Mouse (Mus musculus) CH12.LX (cell line): ENCODE data around the gene Cfap45. TPM values are rescaled to one million over a fixed set of nuclear protein-coding genes. Genes with fewer than 3 reads are reported as not detected.

Source experiments
- DNase-seq: peaks from one replicate; pipeline ENCODE4 v3.0.0-alpha.2; 2013; ENCODE audit errors: extremely low read depth
- H3K27ac ChIP-seq: 2 replicates; pipeline ENCODE4 v1.5.1; 2012; ENCODE audit warnings: low read depth, mild to moderate bottlenecking, control low read depth, moderate library complexity; ENCODE audit not compliant: insufficient read depth
- H3K27me3 ChIP-seq: replicated peaks from 2 replicates; pipeline ENCODE3; 2012; ENCODE audit warnings: inconsistent platforms
- H3K36me3 ChIP-seq, 2 experiments: replicated peaks in 1 of 2; 2 replicates each; pipeline versions ENCODE3 to v1.6.1; 2012; ENCODE audit warnings: inconsistent platforms in 1 of 2, low read length in 1 of 2, mild to moderate bottlenecking in 1 of 2, mixed read lengths in 1 of 2, moderate library complexity in 1 of 2; ENCODE audit not compliant: control insufficient read depth in 1 of 2, insufficient read depth in 1 of 2
- H3K4me1 ChIP-seq, 2 experiments: 2 replicates each; pipeline ENCODE4 v1.6.1; 2012; ENCODE audit warnings: inconsistent platforms in 1 of 2, moderate library complexity in 1 of 2; ENCODE audit not compliant: insufficient read depth in 2 of 2, control insufficient read depth in 1 of 2
- H3K4me2 ChIP-seq: 2 replicates; pipeline ENCODE4 v1.6.1; 2012; ENCODE audit warnings: low read depth, mild to moderate bottlenecking, control low read depth; ENCODE audit not compliant: poor library complexity, insufficient read depth, severe bottlenecking
- H3K4me3 ChIP-seq, 3 experiments: fragments of 150-350 bp in 1 of 3; sonication (generic) in 1 of 3; replicated peaks in 1 of 3; 2 replicates each; pipeline versions ENCODE3 to v1.5.1; 2011 to 2012; ENCODE audit warnings: low read depth in 2 of 3, low read length in 2 of 3, mild to moderate bottlenecking in 2 of 3, moderate library complexity in 2 of 3, control low read depth in 1 of 3, improper control_type of control experiment in 1 of 3, inconsistent platforms in 1 of 3, mixed read lengths in 1 of 3; ENCODE audit not compliant: poor library complexity in 1 of 3
- H3K79me2 ChIP-seq: replicated peaks from 2 replicates; pipeline ENCODE4 v1.6.1; 2012; ENCODE audit warnings: mild to moderate bottlenecking, moderate library complexity; ENCODE audit not compliant: control insufficient read depth, poor library complexity, insufficient read depth, severe bottlenecking; ENCODE audit errors: extremely low read depth
- H3K9ac ChIP-seq: 2 replicates; pipeline ENCODE4 v1.6.1; 2012; ENCODE audit warnings: low read depth, mild to moderate bottlenecking, control low read depth, moderate library complexity; ENCODE audit not compliant: insufficient read depth
- H3K9me3 ChIP-seq: replicated peaks from 2 replicates; pipeline ENCODE3; 2012; ENCODE audit warnings: low read length, inconsistent platforms, mixed read lengths
- CTCF ChIP-seq, 2 experiments: IDR thresholded peaks in 1 of 2; conservative IDR thresholded peaks in 1 of 2; 2 replicates each; pipeline ENCODE4 v1.5.1; 2011 to 2012; ENCODE audit warnings: low read depth in 2 of 2, low read length in 2 of 2, improper control_type of control experiment in 1 of 2, inconsistent platforms in 1 of 2, mild to moderate bottlenecking in 1 of 2, moderate library complexity in 1 of 2
- ELF1 ChIP-seq: IDR thresholded peaks from 2 replicates; pipeline ENCODE4 v1.6.1; 2014; ENCODE audit warnings: low read depth, mild to moderate bottlenecking, inconsistent platforms, low read length, improper control_type of control experiment
- EP300 ChIP-seq: IDR thresholded peaks from 2 replicates; pipeline ENCODE4 v1.6.1; 2011; ENCODE audit warnings: low read length, improper control_type of control experiment
- ETS1 ChIP-seq: conservative IDR thresholded peaks from 2 replicates; pipeline ENCODE4 v1.6.1; 2012; ENCODE audit warnings: low read depth, mild to moderate bottlenecking, inconsistent platforms, low read length, improper control_type of control experiment, moderate library complexity
- KAT2A ChIP-seq: IDR thresholded peaks from 2 replicates; pipeline ENCODE4 v1.6.1; 2012; ENCODE audit warnings: low read length, improper control_type of control experiment, inconsistent platforms; ENCODE audit not compliant: insufficient replicate concordance
- MAFK ChIP-seq: IDR thresholded peaks from 2 replicates; pipeline ENCODE4 v1.6.1; 2011; ENCODE audit warnings: low read length, improper control_type of control experiment; ENCODE audit not compliant: insufficient replicate concordance
- MAX ChIP-seq: IDR thresholded peaks from 2 replicates; pipeline ENCODE4 v1.6.1; 2011; ENCODE audit warnings: low read length, improper control_type of control experiment
- MAZ ChIP-seq: IDR thresholded peaks from 2 replicates; pipeline ENCODE4 v1.6.1; 2012; ENCODE audit warnings: low read depth, mild to moderate bottlenecking, inconsistent platforms, low read length, improper control_type of control experiment, moderate library complexity
- MXI1 ChIP-seq: IDR thresholded peaks from 2 replicates; pipeline ENCODE4 v1.6.1; 2011; ENCODE audit warnings: mild to moderate bottlenecking, low read depth, low read length, improper control_type of control experiment
- MYC ChIP-seq: IDR thresholded peaks from 2 replicates; pipeline ENCODE4 v1.6.1; 2011; ENCODE audit warnings: low read depth, mild to moderate bottlenecking, improper control_type of control experiment, low read length
- NELFE ChIP-seq: IDR thresholded peaks from 2 replicates; pipeline ENCODE4 v1.6.1; 2011; ENCODE audit warnings: low read depth, low read length, improper control_type of control experiment
- NRF1 ChIP-seq: IDR thresholded peaks from 2 replicates; pipeline ENCODE4 v1.6.1; 2014; ENCODE audit warnings: low read depth, mild to moderate bottlenecking, inconsistent platforms, low read length, improper control_type of control experiment, moderate library complexity
- PAX5 ChIP-seq: IDR thresholded peaks from 2 replicates; pipeline ENCODE4 v1.6.1; 2012; ENCODE audit warnings: low read length, inconsistent platforms, mixed read lengths
- POLR2A ChIP-seq: IDR thresholded peaks from 2 replicates; pipeline ENCODE4 v1.6.1; 2011; ENCODE audit warnings: low read depth, mild to moderate bottlenecking, improper control_type of control experiment, low read length
- RAD21 ChIP-seq: IDR thresholded peaks from 2 replicates; pipeline ENCODE4 v1.6.1; 2011; ENCODE audit warnings: low read depth, mild to moderate bottlenecking, low read length, improper control_type of control experiment, moderate library complexity
- RCOR1 ChIP-seq: conservative IDR thresholded peaks from 2 replicates; pipeline ENCODE4 v1.6.1; 2012; ENCODE audit warnings: low read depth, mild to moderate bottlenecking, inconsistent platforms, low read length, improper control_type of control experiment
- SIN3A ChIP-seq: IDR thresholded peaks from 2 replicates; pipeline ENCODE4 v1.6.1; 2012; ENCODE audit warnings: low read length, improper control_type of control experiment, inconsistent platforms
- TBP ChIP-seq: conservative IDR thresholded peaks from 2 replicates; pipeline ENCODE4 v1.6.1; 2011; ENCODE audit warnings: low read depth, low read length, improper control_type of control experiment
- UBTF ChIP-seq: IDR thresholded peaks from 2 replicates; pipeline ENCODE4 v1.6.1; 2012; ENCODE audit warnings: low read depth, mild to moderate bottlenecking, inconsistent platforms, low read length, improper control_type of control experiment, moderate library complexity
- USF1 ChIP-seq: IDR thresholded peaks from 2 replicates; pipeline ENCODE4 v1.6.1; 2014; ENCODE audit warnings: low read depth, mild to moderate bottlenecking, inconsistent platforms, low read length, improper control_type of control experiment
- ZC3H11A ChIP-seq: IDR thresholded peaks from 2 replicates; pipeline ENCODE4 v1.6.1; 2012; ENCODE audit warnings: low read depth, mild to moderate bottlenecking, inconsistent platforms, low read length, improper control_type of control experiment
- ZKSCAN1 ChIP-seq: IDR thresholded peaks from 2 replicates; pipeline ENCODE4 v1.6.1; 2012; ENCODE audit warnings: low read depth, inconsistent platforms, low read length, improper control_type of control experiment, borderline replicate concordance
- ZNF384 ChIP-seq: IDR thresholded peaks from 2 replicates; pipeline ENCODE4 v1.6.1; 2012; ENCODE audit warnings: low read depth, low read length, improper control_type of control experiment, inconsistent platforms
- dilution Hi-C: fragments of 300-500 bp; cut with MboI; formaldehyde crosslinking; loops from 2 replicates; pipeline ENCODE4 v1.14.3; 2020; ENCODE audit warnings: low sequenced_read_pairs; ENCODE audit not compliant: extremely low pct_unique_long_range_greater_than_20kb, extremely low pct_ligation_motif_present
- in situ Hi-C: fragments of 300-500 bp; cut with MboI; formaldehyde crosslinking; loops from 3 replicates; pipeline ENCODE4 v1.14.3; 2019; ENCODE audit warnings: low sequenced_read_pairs, low pct_ligation_motif_present, low pct_unique_long_range_greater_than_20kb, mixed read lengths
- polyA plus RNA-seq: library from polyadenylated mRNA; unstranded; fragments of >175 nt; gene quantifications from 2 replicates; pipeline ENCODE4 v1.2.1, GENCODE M21; 2012; ENCODE audit warnings: low read depth; ENCODE audit not compliant: insufficient read length
- total RNA-seq, 2 experiments: library from RNA; depleted of rRNA; stranded (reverse); fragments of 300-350 nt in 1 of 2; fragments of >200 nt in 1 of 2; gene quantifications; 2 replicates each; pipeline ENCODE4 v1.2.3; 2012 to 2014

Cfap45 gene
- total and polyA plus RNA-seq, 3 experiments = not detected

DNA sequence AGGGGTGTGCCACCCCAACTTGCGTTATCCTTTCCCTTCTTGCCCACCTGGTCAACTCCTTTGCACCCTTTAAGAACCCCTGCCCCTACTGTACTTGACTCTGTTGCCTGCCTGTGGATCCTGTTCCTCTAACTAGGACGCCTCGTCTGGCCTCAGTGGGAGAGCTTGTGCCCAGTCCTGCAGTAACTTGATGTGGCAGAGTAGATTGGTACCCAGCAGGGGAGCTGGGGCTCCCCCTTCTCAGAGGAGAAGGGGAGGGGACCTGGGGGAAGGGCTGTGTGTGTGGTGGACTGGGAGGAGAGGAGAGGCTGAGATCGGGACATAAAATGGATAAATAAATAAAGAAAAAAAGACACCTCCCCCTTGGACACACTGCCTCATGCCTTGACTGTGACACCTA lies 64.4 kb downstream of the Cfap45 start:
- no peak for DNase-seq
- in situ Hi-C loops (loop anchor here (5.0 kb wide), 1 partner anchor 33 kb away; no protein-coding TSS in a partner anchor), dilution Hi-C loops (no loop called here)
- H3K4me2 ChIP-seq = no peak overlapping the region
- H3K4me1 ChIP-seq = peaks cover 0 to 12% of the 10 kb centered on the region in 2 experiments; a peak in 2 of 4 replicates
- no peak overlapping the region for H3K4me3 ChIP-seq
- H3K27ac ChIP-seq = no peak overlapping the region
- no peaks in the 10 kb centered on the region for H3K27me3 ChIP-seq
- no peaks in the 10 kb centered on the region for H3K79me2 ChIP-seq
- H3K36me3 ChIP-seq = no peaks in the 10 kb centered on the region
- TF ChIP-seq RCOR1 (no peak), EP300 (no peak), ELF1 (no peak), ETS1 (no peak), ZKSCAN1 (no peak), PAX5 (no peak), KAT2A (no peak), POLR2A (no peak), RAD21 (no peak), NRF1 (no peak), SIN3A (no peak), TBP (no peak), CTCF (conservative IDR thresholded peaks at IDR 0.05 in 1 of 2, IDR thresholded peaks at IDR 0.05 in 1 of 2; ENCODE audit: low read depth in 2 of 2, low read length in 2 of 2) (no peak)
- no peaks in the 10 kb centered on the region for H3K9me3 ChIP-seq
- H3K9ac ChIP-seq = no peak overlapping the region

GRCm38 (mm10) chr1:172585612-172586567 lies 65.3 kb downstream of the Cfap45 start:
- H3K9me3 ChIP-seq = no peaks in the 10 kb centered on the region
- H3K4me3 ChIP-seq = no peak overlapping the region
- H3K36me3 ChIP-seq = no peaks in the 10 kb centered on the region
- in situ Hi-C loops = loop anchor here (5.0 kb wide), 1 partner anchor 34 kb away; no protein-coding TSS in a partner anchor
- H3K4me2 ChIP-seq = no peak overlapping the region
- no peak overlapping the region for H3K9ac ChIP-seq
- peaks cover 7 to 21% of the 10 kb centered on the region in 2 experiments for H3K4me1 ChIP-seq
- no peak overlapping the region for H3K27ac ChIP-seq
- dilution Hi-C loops = no loop called here
- DNase-seq = no peak
- no peaks in the 10 kb centered on the region for H3K79me2 ChIP-seq
- H3K27me3 ChIP-seq = no peaks in the 10 kb centered on the region
- TF ChIP-seq NELFE (no peak), CTCF (conservative IDR thresholded peaks at IDR 0.05 in 1 of 2, IDR thresholded peaks at IDR 0.05 in 1 of 2; ENCODE audit: low read depth in 2 of 2, low read length in 2 of 2) (no peak), ZKSCAN1 (no peak), MYC (no peak), MAZ (no peak), ELF1 (no peak), SIN3A (no peak), USF1 (no peak), RAD21 (no peak), RCOR1 (no peak), ZNF384 (no peak), PAX5 (no peak), MAFK (no peak), MXI1 (no peak), NRF1 (no peak), ZC3H11A (no peak), MAX (no peak), UBTF (no peak)
